Mouse (Mus musculus) lung, adult 2 months (tissue): ENCODE data around the gene Asxl2.

Experiments used
- CTCF ChIP-seq: fragments of 200-500 bp; IDR thresholded peaks from 2 replicates; pipeline ENCODE4 v1.5.1; 2011; ENCODE audit warnings: mild to moderate bottlenecking, low read length, control low read depth; ENCODE audit not compliant: insufficient read depth
- POLR2A ChIP-seq: fragments of 200-500 bp; IDR thresholded peaks from 2 replicates; pipeline ENCODE4 v1.6.1; 2011; ENCODE audit warnings: low read depth, mild to moderate bottlenecking, control low read depth, low read length, borderline replicate concordance; ENCODE audit errors: extremely low read depth

GRCm38 (mm10) chr12:3414956-3415355, 11.7 kb upstream of the Asxl2 start:
- no peak for TF ChIP-seq POLR2A
- no peak for TF ChIP-seq CTCF
